ENCODE assay signal across 8 mouse cellular contexts in genomic region chr10:79673054-79673453, GRCm38 (mm10).
"Had no signal": no experiment of that assay in that cellular context is flagged by ENCODE, and none has a peak within 500 bp of the region (broad histone marks: within the 10 kb centered on the region; RNA-seq: fewer than 3 reads in every experiment).

No protein-coding gene starts in this region.

- ATAC-seq: midbrain, embryonic 15.5 days had no signal

- DNase-seq: kidney, postnatal 36 days; layer of hippocampus, adult 9-11 months; layer of hippocampus, postnatal 36 days; liver; lung, embryonic 14.5 days; lung, postnatal 14 days; thymus, postnatal 4 days had no signal
